Mouse (Mus musculus): ENCODE measurements around the gene Tmem169.

Gene Tmem169

DNA sequence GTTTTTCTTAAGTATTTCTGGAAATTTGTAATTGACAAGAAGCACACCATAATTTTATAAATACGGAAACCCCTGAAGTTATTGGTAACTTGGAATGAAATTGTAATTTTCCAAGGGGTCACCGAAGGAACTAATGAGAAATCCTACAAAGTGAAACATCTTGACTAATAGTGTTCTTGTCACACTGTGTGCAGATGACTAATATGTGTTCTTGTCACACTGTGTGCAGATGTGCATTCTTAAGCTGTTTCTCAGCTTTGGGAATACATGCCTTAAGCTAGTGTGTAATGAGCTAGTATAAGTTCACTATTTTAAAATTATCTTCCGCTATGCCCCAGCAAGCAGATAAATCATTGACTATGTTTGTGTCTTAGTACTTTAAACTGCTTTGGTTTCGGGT lies 39.1 kb downstream of the Tmem169 start:
- no peak for DNase-seq (ENCODE audit: low read depth, low spot score)

DNA sequence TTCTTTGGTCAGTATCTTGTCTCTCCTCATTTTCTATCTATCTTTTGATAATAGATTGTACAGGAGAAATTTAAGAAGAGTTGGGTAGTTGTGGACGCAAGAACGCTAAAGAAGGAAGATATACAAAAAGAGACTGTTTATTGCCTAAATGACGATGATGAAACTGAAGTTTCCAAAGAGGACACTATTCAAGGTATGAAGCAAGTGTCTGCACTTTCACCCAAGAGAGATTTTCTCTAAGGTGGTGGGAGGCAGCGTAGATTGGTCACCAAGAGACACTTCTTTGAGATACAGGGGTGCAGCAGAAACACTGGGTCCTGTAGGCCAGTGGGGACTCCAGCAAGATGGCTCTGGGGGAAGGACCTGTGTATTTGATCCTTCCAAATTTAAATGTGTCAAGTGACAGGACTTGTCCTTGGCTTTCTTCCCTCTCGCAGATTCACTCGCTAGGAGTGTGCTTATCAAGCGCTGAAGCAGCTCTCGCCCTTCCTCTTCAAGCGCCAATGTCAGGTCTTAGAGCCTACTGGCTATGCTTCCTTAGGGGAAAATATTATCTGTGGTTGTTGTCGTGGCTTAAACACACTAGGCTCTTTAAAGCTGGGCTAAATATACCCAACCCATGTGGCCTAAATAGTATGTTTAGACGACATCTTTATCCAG lies 42.1 kb downstream of the Tmem169 start:
- DNase-seq (ENCODE audit: low read depth, low spot score) = no peak

DNA sequence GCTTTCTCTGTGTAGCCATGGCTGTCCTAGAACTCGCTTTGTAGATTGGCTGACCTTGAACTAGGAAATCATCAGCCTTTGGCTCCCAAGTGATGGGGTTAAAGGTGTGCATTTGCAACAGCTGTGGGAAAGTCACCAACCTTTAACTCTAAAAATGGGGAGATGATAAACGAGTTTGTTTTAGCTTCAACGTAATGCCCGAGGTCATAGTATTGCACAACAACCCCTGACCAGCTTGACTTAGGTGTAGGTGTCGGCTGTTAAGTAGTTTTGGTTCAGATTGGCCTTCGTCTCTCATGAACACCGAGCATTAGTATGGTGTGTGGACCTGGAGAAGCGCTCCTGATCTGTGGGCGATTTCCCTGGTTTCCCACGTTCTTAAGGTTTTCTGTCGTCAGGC lies 50.6 kb downstream of the Tmem169 start:
- no peak for DNase-seq (ENCODE audit: low read depth, low spot score)

DNA sequence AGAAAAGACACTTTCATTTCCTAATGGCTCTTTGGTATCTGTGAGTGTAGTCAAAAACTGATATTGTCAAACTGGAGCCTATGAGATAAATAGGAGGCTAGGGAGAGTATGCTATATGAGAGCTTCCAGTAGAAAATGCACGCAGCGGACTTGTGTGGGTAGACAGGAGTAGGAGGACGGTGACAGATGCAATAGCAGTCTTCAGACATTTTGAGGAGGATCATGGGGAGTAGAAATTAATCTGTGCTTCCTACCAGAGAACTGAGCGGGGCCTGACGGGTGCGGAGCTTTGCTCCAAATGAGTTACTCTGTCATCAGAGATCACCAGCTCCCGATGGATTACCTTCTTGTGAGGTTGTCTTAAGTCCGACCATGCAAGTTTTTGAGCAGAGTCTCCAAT lies 52.6 kb downstream of the Tmem169 start:
- DNase-seq (ENCODE audit: low read depth, low spot score) = no peak

DNA sequence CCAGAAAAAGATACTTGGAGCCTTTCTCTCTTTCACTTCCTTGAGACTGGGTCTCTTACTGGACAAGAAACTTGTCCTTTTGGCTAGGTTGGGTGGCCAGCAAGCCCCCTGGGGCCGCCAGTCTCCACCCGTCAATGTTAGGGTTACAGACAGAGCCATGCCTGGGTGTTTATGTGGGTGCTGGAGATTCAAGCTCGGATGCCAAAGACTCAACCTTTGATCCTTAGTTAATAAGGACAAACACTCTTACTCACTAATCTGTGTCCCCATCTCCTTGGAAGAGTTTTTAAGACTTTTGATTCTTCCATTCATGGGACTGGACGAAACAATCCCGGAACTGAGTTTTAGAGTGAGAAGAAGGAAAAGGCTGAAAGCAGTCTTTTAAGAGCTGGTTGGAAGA lies 54.2 kb downstream of the Tmem169 start:
- no peak for DNase-seq (ENCODE audit: low read depth, low spot score)

DNA sequence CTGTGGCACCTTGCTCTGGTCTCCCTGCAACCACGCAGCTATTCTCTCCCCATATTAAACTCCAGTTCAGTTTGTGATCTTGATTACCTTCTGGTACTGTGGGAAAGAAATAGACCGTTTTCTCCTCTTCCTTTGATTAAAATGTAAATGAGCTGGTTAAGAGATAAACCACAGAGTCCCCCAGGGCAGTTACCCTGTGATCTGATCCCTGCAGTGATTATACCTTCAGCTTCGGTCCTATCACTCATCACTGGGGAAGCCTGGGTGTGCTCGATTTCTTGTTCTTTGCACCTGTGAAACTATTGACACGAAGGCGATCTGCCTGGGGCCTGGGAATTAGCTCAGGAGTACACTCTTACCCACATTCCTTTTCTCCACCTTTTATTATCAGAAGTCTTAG lies 63.7 kb downstream of the Tmem169 start:
- DNase-seq (ENCODE audit: low read depth, low spot score) = no peak
